Mouse (Mus musculus) MEL (cell line): Measurements from ENCODE around the gene Golm1. TPM values are rescaled to one million over a fixed set of nuclear protein-coding genes. Genes with fewer than 3 reads are reported as not detected.

Experiments
- DNase-seq: peaks from one replicate; pipeline ENCODE4 v3.0.0; 2011; ENCODE audit warnings: low read depth, low spot score
- H3K27ac ChIP-seq: 2 replicates; pipeline ENCODE4 v1.5.1; 2012; ENCODE audit warnings: low read depth, mild to moderate bottlenecking, control low read depth, low read length, moderate library complexity; ENCODE audit not compliant: control insufficient read depth
- H3K27me3 ChIP-seq, 2 experiments: fragments of 150-350 bp in 1 of 2; sonication (generic) in 1 of 2; 2 replicates each; pipeline ENCODE4 v1.6.1; 2012; ENCODE audit warnings: low read length in 2 of 2, mild to moderate bottlenecking in 2 of 2, improper control_type of control experiment in 1 of 2, moderate library complexity in 1 of 2; ENCODE audit not compliant: insufficient read depth in 2 of 2, control insufficient read depth in 1 of 2
- H3K36me3 ChIP-seq, 2 experiments: 2 replicates each; pipeline ENCODE4 v1.6.1; 2012 to 2014; ENCODE audit warnings: low read length in 2 of 2, improper control_type of control experiment in 1 of 2, inconsistent platforms in 1 of 2, mild to moderate bottlenecking in 1 of 2; ENCODE audit not compliant: insufficient read depth in 2 of 2, control insufficient read depth in 1 of 2
- H3K4me1 ChIP-seq, 2 experiments: fragments of 150-350 bp in 1 of 2; sonication (generic) in 1 of 2; 2 replicates each; pipeline ENCODE4 v1.6.1; 2012; ENCODE audit warnings: low read length in 2 of 2, improper control_type of control experiment in 1 of 2, mild to moderate bottlenecking in 1 of 2; ENCODE audit not compliant: insufficient read depth in 2 of 2, control insufficient read depth in 1 of 2
- H3K4me3 ChIP-seq, 2 experiments: fragments of 150-350 bp in 1 of 2; sonication (generic) in 1 of 2; 2 replicates each; pipeline ENCODE4 v1.5.1; 2012; ENCODE audit warnings: low read depth in 2 of 2, low read length in 2 of 2, mild to moderate bottlenecking in 2 of 2, moderate library complexity in 2 of 2, control low read depth in 1 of 2, improper control_type of control experiment in 1 of 2; ENCODE audit not compliant: control insufficient read depth in 1 of 2, insufficient read depth in 1 of 2
- H3K79me2 ChIP-seq: 2 replicates; pipeline ENCODE4 v1.6.1; 2012; ENCODE audit warnings: mild to moderate bottlenecking, low read length, moderate library complexity; ENCODE audit not compliant: control insufficient read depth, poor library complexity, insufficient read depth
- H3K9ac ChIP-seq: 2 replicates; pipeline ENCODE4 v1.6.1; 2012; ENCODE audit warnings: low read depth, mild to moderate bottlenecking, control low read depth, low read length, moderate library complexity; ENCODE audit not compliant: control insufficient read depth, poor library complexity, severe bottlenecking
- H3K9me3 ChIP-seq: fragments of 150-350 bp; sonication (generic); replicated peaks from 2 replicates; pipeline ENCODE4 v1.6.1; 2012; ENCODE audit warnings: mild to moderate bottlenecking, low read length, improper control_type of control experiment, moderate library complexity; ENCODE audit not compliant: insufficient read depth
- BHLHE40 ChIP-seq: IDR thresholded peaks from 2 replicates; pipeline ENCODE4 v1.6.1; 2012; ENCODE audit warnings: low read depth, mild to moderate bottlenecking, inconsistent platforms, low read length, improper control_type of control experiment, borderline replicate concordance
- CHD1 ChIP-seq: IDR thresholded peaks from 2 replicates; pipeline ENCODE4 v1.6.1; 2012; ENCODE audit warnings: low read depth, mild to moderate bottlenecking, inconsistent platforms, low read length, improper control_type of control experiment
- CHD2 ChIP-seq: IDR thresholded peaks from 2 replicates; pipeline ENCODE4 v1.6.1; 2011; ENCODE audit warnings: low read length, improper control_type of control experiment
- CTCF ChIP-seq, 3 experiments: IDR thresholded peaks in 2 of 3; conservative IDR thresholded peaks in 1 of 3; 2 replicates each; pipeline ENCODE4 v1.5.1; 2011 to 2012; ENCODE audit warnings: low read length in 3 of 3, low read depth in 2 of 3, mild to moderate bottlenecking in 2 of 3, improper control_type of control experiment in 1 of 3, inconsistent platforms in 1 of 3, mixed read lengths in 1 of 3, moderate library complexity in 1 of 3; ENCODE audit not compliant: control insufficient read depth in 1 of 3, insufficient read depth in 1 of 3, poor library complexity in 1 of 3, severe bottlenecking in 1 of 3
- E2F4 ChIP-seq: IDR thresholded peaks from 2 replicates; pipeline ENCODE4 v1.6.1; 2011; ENCODE audit warnings: low read depth, low read length, improper control_type of control experiment, borderline replicate concordance
- JUND ChIP-seq: IDR thresholded peaks from 2 replicates; pipeline ENCODE4 v1.6.1; 2011; ENCODE audit warnings: low read depth, mild to moderate bottlenecking, improper control_type of control experiment, low read length
- KAT2A ChIP-seq: conservative IDR thresholded peaks from 2 replicates; pipeline ENCODE4 v1.6.1; 2012; ENCODE audit warnings: low read depth, low read length, improper control_type of control experiment, inconsistent platforms
- MAZ ChIP-seq: IDR thresholded peaks from 2 replicates; pipeline ENCODE4 v1.6.1; 2012; ENCODE audit warnings: low read depth, mild to moderate bottlenecking, inconsistent platforms, low read length, improper control_type of control experiment
- MYB ChIP-seq: IDR thresholded peaks from 2 replicates; pipeline ENCODE4 v1.6.1; 2011; ENCODE audit warnings: mild to moderate bottlenecking, low read depth, low read length, improper control_type of control experiment
- NRF1 ChIP-seq: IDR thresholded peaks from 2 replicates; pipeline ENCODE4 v1.6.1; 2014; ENCODE audit warnings: low read depth, mild to moderate bottlenecking, inconsistent platforms, low read length, improper control_type of control experiment, moderate library complexity; ENCODE audit not compliant: poor library complexity, insufficient read depth, severe bottlenecking
- POLR2A ChIP-seq, 2 experiments: IDR thresholded peaks; 2 replicates each; pipeline ENCODE4 v1.6.1; 2011 to 2012; ENCODE audit warnings: low read length in 2 of 2, mild to moderate bottlenecking in 2 of 2, control low read depth in 1 of 2, improper control_type of control experiment in 1 of 2, low read depth in 1 of 2, moderate library complexity in 1 of 2; ENCODE audit not compliant: control insufficient read depth in 1 of 2, insufficient read depth in 1 of 2, poor library complexity in 1 of 2
- POLR2AphosphoS5 ChIP-seq: IDR thresholded peaks from 2 replicates; pipeline ENCODE4 v1.6.1; 2012; ENCODE audit warnings: low read depth, borderline replicate concordance, mild to moderate bottlenecking, inconsistent platforms, low read length, moderate library complexity, mixed read lengths
- RAD21 ChIP-seq: IDR thresholded peaks from 2 replicates; pipeline ENCODE4 v1.6.1; 2011; ENCODE audit warnings: mild to moderate bottlenecking, low read depth, low read length, improper control_type of control experiment
- RCOR1 ChIP-seq: IDR thresholded peaks from 2 replicates; pipeline ENCODE4 v1.6.1; 2012; ENCODE audit warnings: low read depth, mild to moderate bottlenecking, inconsistent platforms, low read length, improper control_type of control experiment
- SMC3 ChIP-seq: IDR thresholded peaks from 2 replicates; pipeline ENCODE4 v1.6.1; 2011; ENCODE audit warnings: low read depth, low read length, improper control_type of control experiment
- TAL1 ChIP-seq: IDR thresholded peaks from 2 replicates; pipeline ENCODE4 v1.6.1; 2012; ENCODE audit warnings: mild to moderate bottlenecking, inconsistent platforms, low read length, moderate library complexity, mixed read lengths
- TBP ChIP-seq: IDR thresholded peaks from 2 replicates; pipeline ENCODE4 v1.8.0; 2011; ENCODE audit warnings: low read depth, low read length, improper control_type of control experiment
- USF1 ChIP-seq: IDR thresholded peaks from 2 replicates; pipeline ENCODE4 v1.6.1; 2014; ENCODE audit warnings: low read depth, mild to moderate bottlenecking, inconsistent platforms, low read length, improper control_type of control experiment, moderate library complexity
- polyA plus RNA-seq, 2 experiments: library from polyadenylated mRNA; stranded (reverse) in 1 of 2; unstranded in 1 of 2; fragments of >175 nt in 1 of 2; fragments of >200 nt in 1 of 2; gene quantifications; 2 replicates each; pipeline versions ENCODE4 v1.2.1 to v1.2.4; 2012; ENCODE audit warnings: low replicate concordance in 2 of 2, low read depth in 1 of 2; ENCODE audit not compliant: insufficient read length in 2 of 2, insufficient read depth in 1 of 2, missing spikeins in 1 of 2
- total RNA-seq: library from RNA; depleted of rRNA; stranded (reverse); fragments of 300-350 nt; gene quantifications from 2 replicates; pipeline ENCODE4 v1.2.3, GENCODE M21; 2012

Gene Golm1
- total and polyA plus RNA-seq, 3 experiments: 22.1 to 26.8 TPM; not detected in 1

DNA sequence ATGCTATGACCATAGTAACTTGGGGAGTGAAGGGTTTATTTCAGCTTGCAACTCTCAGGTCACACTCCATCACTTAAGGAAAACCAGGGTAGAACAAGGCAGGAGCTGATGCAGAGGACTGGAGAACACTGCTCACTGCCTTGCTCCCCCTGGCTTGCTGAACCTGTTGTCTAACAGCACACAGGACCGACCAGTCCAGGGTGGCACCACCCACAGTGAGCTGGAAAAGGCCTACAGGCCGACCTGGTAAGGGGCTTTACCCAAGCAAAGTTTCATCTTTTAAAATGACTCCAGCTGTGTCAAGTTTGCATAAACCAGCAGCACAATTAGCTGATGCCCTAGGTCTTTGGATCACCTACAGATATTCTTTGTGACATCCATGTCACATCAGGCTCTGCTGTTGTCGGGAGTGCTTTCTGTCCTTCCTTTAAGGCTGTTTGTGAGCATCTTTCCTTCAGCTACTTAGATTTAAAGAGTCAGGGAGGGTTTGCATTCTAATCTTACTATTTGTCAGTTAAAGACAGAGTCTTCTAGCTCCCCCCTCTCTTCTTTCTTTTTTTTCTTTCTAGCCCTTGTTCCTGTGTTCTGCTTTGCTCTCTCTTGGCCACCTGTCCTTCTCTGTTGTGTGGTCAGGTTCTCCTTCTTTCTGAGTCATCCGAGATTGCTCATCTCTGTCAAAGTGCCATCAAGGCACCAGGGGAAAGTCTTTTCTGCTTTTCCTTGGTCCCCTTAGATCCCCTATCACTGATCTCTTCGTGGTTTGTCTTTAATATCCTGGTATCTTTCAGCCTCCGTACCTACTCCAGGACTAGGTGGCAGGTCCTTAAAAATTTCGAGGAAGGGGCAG, 53.7 kb downstream of the Golm1 start:
- H3K27me3 ChIP-seq: no peaks in the 10 kb centered on the region
- H3K36me3 ChIP-seq: peaks cover 0 to 8% of the 10 kb centered on the region in 2 experiments; a peak in 2 of 4 replicates
- H3K79me2 ChIP-seq: no peaks in the 10 kb centered on the region
- TF ChIP-seq E2F4 (no peak), CHD2 (no peak), JUND (no peak), POLR2AphosphoS5 (no peak), SMC3 (no peak), RCOR1 (no peak), POLR2A (IDR thresholded peaks at IDR 0.05; ENCODE audit: control insufficient read depth in 1 of 2, insufficient read depth in 1 of 2, low read depth in 1 of 2, low read length in 2 of 2, poor library complexity in 1 of 2) (no peak), BHLHE40 (no peak), USF1 (no peak), KAT2A (no peak), MYB (no peak), TAL1 (no peak), NRF1 (no peak), RAD21 (no peak), CHD1 (no peak)
- DNase-seq: no peak
- H3K4me3 ChIP-seq: no peak overlapping the region
- H3K9ac ChIP-seq: no peak overlapping the region
- H3K9me3 ChIP-seq: no peaks in the 10 kb centered on the region
- H3K4me1 ChIP-seq: no peaks in the 10 kb centered on the region
- no peak overlapping the region for H3K27ac ChIP-seq

- Histone ChIP-seq H3K4me3 (no peak overlapping the region), H3K27ac (no peak overlapping the region)
- TF ChIP-seq RCOR1 (no peak), CTCF (IDR thresholded peaks at IDR 0.05 in 2 of 3, conservative IDR thresholded peaks at IDR 0.05 in 1 of 3; ENCODE audit: control insufficient read depth in 1 of 3, insufficient read depth in 1 of 3, low read depth in 2 of 3, low read length in 3 of 3, poor library complexity in 1 of 3, severe bottlenecking in 1 of 3) (no peak), MAZ (no peak), TBP (no peak)
- TF ChIP-seq, all 39 proteins: peak for 0
- H3K79me2 ChIP-seq: no peaks in the 10 kb centered on the region
- peaks cover 0 to 5% of the 10 kb centered on the region in 2 experiments; a peak in 2 of 4 replicates for H3K36me3 ChIP-seq
- no peaks in the 10 kb centered on the region for H3K27me3 ChIP-seq
- H3K4me1 ChIP-seq: no peaks in the 10 kb centered on the region
- H3K9me3 ChIP-seq: no peaks in the 10 kb centered on the region
- DNase-seq: no peak
- no peak overlapping the region for H3K9ac ChIP-seq
These were observed 57.1 kb downstream of the Golm1 start for GRCm38 (mm10) chr13:59618463-59618862.
